Mouse (Mus musculus) stomach, postnatal 0 days (tissue): ENCODE data around the gene Agrn. TPM values are rescaled to one million over a fixed set of nuclear protein-coding genes. Genes with fewer than 3 reads are reported as not detected.

Experiments
- ATAC-seq: fragments of 200-750 bp; cut with Nextera tagmentation; 2 replicates; pipeline ENCODE4 v1.8.0; 2017; ENCODE audit not compliant: low FRiP score, low TSS enrichment
- DNase-seq: peaks from one replicate; pipeline ENCODE4 v3.0.0-alpha.2; 2016; ENCODE audit warnings: low spot score
- H3K27ac ChIP-seq: fragments of 300-500 bp; sonication (generic); replicated peaks from 2 replicates; pipeline ENCODE4 v1.5.1; 2014; ENCODE audit warnings: mild to moderate bottlenecking, control low read depth
- H3K27me3 ChIP-seq: fragments of 300-500 bp; sonication (generic); 2 replicates; pipeline ENCODE4 v1.6.1; 2014; ENCODE audit warnings: low read length; ENCODE audit not compliant: control insufficient read depth, insufficient read depth
- H3K36me3 ChIP-seq: fragments of 300-500 bp; sonication (generic); 2 replicates; pipeline ENCODE4 v1.6.1; 2014; ENCODE audit warnings: low read length, mixed read lengths; ENCODE audit not compliant: control insufficient read depth, insufficient read depth
- H3K4me1 ChIP-seq: fragments of 300-500 bp; sonication (generic); replicated peaks from 2 replicates; pipeline ENCODE4 v1.6.1; 2014; ENCODE audit warnings: antibody characterized with exemption; ENCODE audit not compliant: control insufficient read depth, insufficient read depth
- H3K4me2 ChIP-seq: fragments of 300-500 bp; sonication (generic); replicated peaks from 2 replicates; pipeline ENCODE4 v1.6.1; 2014; ENCODE audit warnings: low read depth, mild to moderate bottlenecking, control low read depth, moderate library complexity
- H3K4me3 ChIP-seq: fragments of 300-500 bp; sonication (generic); 2 replicates; pipeline ENCODE4 v1.5.1; 2014; ENCODE audit warnings: low read depth, low read length, control low read depth
- H3K9ac ChIP-seq: fragments of 300-500 bp; sonication (generic); 2 replicates; pipeline ENCODE4 v1.6.1; 2014; ENCODE audit warnings: mild to moderate bottlenecking, low read length, control low read depth, mixed read lengths
- H3K9me3 ChIP-seq: fragments of 300-500 bp; sonication (generic); 2 replicates; pipeline ENCODE4 v1.6.1; 2016; ENCODE audit warnings: low read length; ENCODE audit not compliant: control insufficient read depth
- CTCF ChIP-seq: IDR thresholded peaks from 2 replicates; pipeline ENCODE4 v1.5.1; 2016; ENCODE audit warnings: antibody characterized with exemption, low read depth, mild to moderate bottlenecking, moderate library complexity
- EP300 ChIP-seq: optimal IDR thresholded peaks from 2 replicates; pipeline ENCODE3; 2016; ENCODE audit warnings: antibody characterized with exemption
- WGBS: fragments of 180-500 bp; shearing (Covaris S2); extraction: QIAGEN DNeasy Blood & Tissue Kit; methylation state at CpG from one replicate; pipeline ENCODE4 v1.1.7; 2014; 5-methylcytosine and 5-hydroxymethylcytosine counted together
- polyA plus RNA-seq: library from polyadenylated mRNA; unstranded; fragments of >200 nt; fragmentation: Nextera tagmentation; extraction: Ambion mirVana; gene quantifications from 2 replicates; pipeline ENCODE4 v1.2.1, GENCODE M21; 2015

The Agrn gene
- polyA plus RNA-seq, 1 experiment from 2014 or later: 17.7 TPM

DNA sequence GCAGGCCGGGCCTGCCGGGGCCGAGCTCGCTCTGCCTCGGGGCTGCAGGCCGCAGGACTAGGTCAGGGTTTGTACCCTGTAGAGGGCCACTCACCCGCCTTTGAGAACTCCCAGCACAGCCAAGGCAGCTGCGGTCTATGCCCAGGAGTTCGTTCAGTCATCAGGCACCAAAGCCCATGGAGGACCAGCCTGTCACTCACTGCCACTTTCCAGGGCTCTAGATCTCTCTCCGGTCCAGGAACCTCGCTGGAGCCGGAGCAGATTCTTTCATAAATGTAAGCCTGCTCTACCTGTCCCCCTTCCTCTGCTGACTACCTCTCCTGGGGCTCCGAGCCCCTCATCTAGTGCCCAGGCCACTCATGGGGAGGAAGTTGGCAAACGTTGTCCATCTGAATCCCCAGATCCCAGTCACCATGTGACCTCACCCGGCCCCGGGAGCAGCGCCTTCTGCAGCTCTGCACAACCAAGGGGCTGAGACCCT is 36.8 kb upstream of the Agrn start:
- H3K27ac ChIP-seq: peak overlapping the region; percentile 49; the same call in 1 of the 2 replicates
- WGBS: 7% methylated on average over 17 of the region's 17 CpGs
- TF ChIP-seq EP300 (no peak), CTCF (no peak)
- no peaks in the 10 kb centered on the region for H3K9me3 ChIP-seq
- ATAC-seq: no peak
- H3K4me1 ChIP-seq: no peaks in the 10 kb centered on the region; the same call in 1 of the 2 replicates
- peak overlapping the region; percentile 96 for H3K4me2 ChIP-seq
- DNase-seq: peak; percentile 36
- H3K9ac ChIP-seq: peak overlapping the region; percentile 67
- peak overlapping the region; percentile 65 for H3K4me3 ChIP-seq
- no peaks in the 10 kb centered on the region for H3K27me3 ChIP-seq
- peaks cover 16% of the 10 kb centered on the region for H3K36me3 ChIP-seq

- H3K27ac ChIP-seq: peak overlapping the region; percentile 81
- H3K4me3 ChIP-seq: peak overlapping the region; percentile 36
- H3K9ac ChIP-seq: peak overlapping the region; percentile 53
- peaks cover 4% of the 10 kb centered on the region for H3K4me1 ChIP-seq
- H3K27me3 ChIP-seq: no peaks in the 10 kb centered on the region
- H3K9me3 ChIP-seq: no peaks in the 10 kb centered on the region
- H3K36me3 ChIP-seq: peaks cover 14% of the 10 kb centered on the region
- ATAC-seq: peak; percentile 69
- TF ChIP-seq EP300: no peak
- TF ChIP-seq CTCF: no peak
- 22% methylated on average over 12 of the region's 12 CpGs for WGBS
- peak; percentile 70 for DNase-seq
- H3K4me2 ChIP-seq: peak overlapping the region; percentile 51
Observed at GRCm38 (mm10) chr4:156228393-156229024, 31.2 kb upstream of the Agrn start.

DNA sequence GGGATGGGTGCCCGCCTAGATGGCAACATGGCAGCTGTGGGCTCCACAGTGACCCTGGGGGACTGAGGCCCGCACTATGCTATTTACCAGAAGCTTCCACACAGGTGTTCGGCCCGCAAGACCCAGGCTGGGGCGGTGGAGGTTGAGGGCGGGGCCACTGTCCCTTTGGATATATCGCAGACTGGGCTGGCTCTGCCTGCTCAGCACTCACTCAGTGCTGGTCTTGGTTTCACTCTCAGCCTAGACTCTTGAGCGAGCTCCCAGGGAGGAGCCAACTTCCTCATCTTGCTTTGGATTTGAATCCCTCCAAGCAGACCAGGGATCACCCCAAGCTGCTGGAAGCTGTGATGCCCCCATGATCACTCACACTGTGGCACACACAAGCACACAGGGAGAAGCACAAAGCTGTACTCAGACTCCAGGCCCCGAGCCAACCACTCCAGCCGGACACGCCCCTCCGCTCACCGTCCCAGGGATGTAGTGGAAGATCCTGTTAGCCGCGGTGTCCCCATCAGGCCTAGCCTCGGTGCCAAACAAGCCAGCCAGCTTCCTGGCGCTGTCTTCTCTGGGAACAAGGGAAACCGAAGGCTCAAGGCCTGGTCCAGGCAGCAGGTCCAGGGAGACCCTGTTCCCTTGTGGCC is 30.6 kb upstream of the Agrn start:
- TF ChIP-seq CTCF (no peak), EP300 (no peak)
- Histone ChIP-seq H3K9ac (peak overlapping the region; percentile 53), H3K9me3 (no peaks in the 10 kb centered on the region), H3K4me3 (peak overlapping the region; percentile 36), H3K36me3 (peaks cover 11% of the 10 kb centered on the region), H3K4me1 (peaks cover 4% of the 10 kb centered on the region), H3K4me2 (peak overlapping the region; percentile 51), H3K27ac (peak overlapping the region; percentile 81), H3K27me3 (no peaks in the 10 kb centered on the region)
- DNase-seq: peak; percentile 57
- peak; percentile 43 for ATAC-seq
- 26% methylated on average over 18 of the region's 18 CpGs for WGBS

GRCm38 (mm10) chr4:156224276-156224675 is 27.0 kb upstream of the Agrn start:
- WGBS: 76% methylated on average over 2 of the region's 2 CpGs
- no peaks in the 10 kb centered on the region for H3K27me3 ChIP-seq
- H3K36me3 ChIP-seq: no peaks in the 10 kb centered on the region
- TF ChIP-seq CTCF (no peak), EP300 (no peak)
- ATAC-seq (no peak), DNase-seq (no peak)
- H3K4me1 ChIP-seq: peaks cover 4% of the 10 kb centered on the region
- no peak overlapping the region for H3K9ac ChIP-seq
- H3K27ac ChIP-seq: no peak overlapping the region
- no peaks in the 10 kb centered on the region for H3K9me3 ChIP-seq
- no peak overlapping the region for H3K4me2 ChIP-seq
- no peak overlapping the region for H3K4me3 ChIP-seq

GRCm38 (mm10) chr4:156219936-156220335 is 22.6 kb upstream of the Agrn start:
- no peaks in the 10 kb centered on the region for H3K9me3 ChIP-seq
- no peak overlapping the region for H3K27ac ChIP-seq
- ATAC-seq (no peak), DNase-seq (no peak)
- TF ChIP-seq CTCF (no peak), EP300 (no peak)
- H3K4me1 ChIP-seq: no peaks in the 10 kb centered on the region
- H3K9ac ChIP-seq: no peak overlapping the region
- no peak overlapping the region for H3K4me2 ChIP-seq
- H3K36me3 ChIP-seq: no peaks in the 10 kb centered on the region
- H3K4me3 ChIP-seq: no peak overlapping the region
- 92% methylated on average over 11 of the region's 11 CpGs for WGBS
- H3K27me3 ChIP-seq: no peaks in the 10 kb centered on the region

- Histone ChIP-seq H3K4me2 (no peak overlapping the region), H3K9ac (no peak overlapping the region), H3K27me3 (no peaks in the 10 kb centered on the region), H3K27ac (no peak overlapping the region; the same call in 1 of the 2 replicates), H3K36me3 (no peaks in the 10 kb centered on the region), H3K4me1 (no peaks in the 10 kb centered on the region), H3K9me3 (no peaks in the 10 kb centered on the region), H3K4me3 (no peak overlapping the region)
- ATAC-seq (peak; percentile 8; the same call in 1 of the 2 replicates), DNase-seq (no peak)
- 53% methylated on average over 16 of the region's 16 CpGs for WGBS
- no peak for TF ChIP-seq EP300
- no peak for TF ChIP-seq CTCF
Observed at GRCm38 (mm10) chr4:156217838-156218237, 20.6 kb upstream of the Agrn start.
